Mouse (Mus musculus): ENCODE measurements around the gene Pla2r1. TPM values are rescaled to one million over a fixed set of nuclear protein-coding genes. Genes with fewer than 3 reads are reported as not detected.

Gene Pla2r1
- polyA plus RNA-seq, 1 experiment from 2014 or later: 1.3 TPM

Other genes starting within 250 kb of the Pla2r1 start
- 1.5 and 1.6 TPM in 2 replicates for gene Ly75, start 170.0 kb downstream of the Pla2r1 start, polyA plus RNA-seq (2016; fragmentation: Nextera tagmentation; extraction: Ambion mirVana)
- gene Itgb6, start 169.3 kb upstream of the Pla2r1 start, polyA plus RNA-seq (2016; fragmentation: Nextera tagmentation; extraction: Ambion mirVana): 0.23 and 0.45 TPM in 2 replicates